Mouse (Mus musculus): ENCODE results near the gene Snx5. TPM values are rescaled to one million over a fixed set of nuclear protein-coding genes. Genes with fewer than 3 reads are reported as not detected.

The Snx5 gene
- total and polyA plus RNA-seq, 2 experiments from 2014 or later: 67.2 to 68.1 TPM

- ATAC-seq (peak; percentile 39; the same call in 1 of the 2 replicates), DNase-seq (ENCODE audit: low spot score) (peak; percentile 36)
- H3K4me2 ChIP-seq (ENCODE audit: low read depth, low read length): no peak overlapping the region
- WGBS: 56% methylated on average over 4 of the region's 4 CpGs
- no peaks in the 10 kb centered on the region for H3K4me1 ChIP-seq (ENCODE audit: insufficient read depth, low read length)
- no peaks in the 10 kb centered on the region for H3K9me3 ChIP-seq (ENCODE audit: low read length)
- H3K27me3 ChIP-seq (ENCODE audit: insufficient read depth, low read length): no peaks in the 10 kb centered on the region
- no peaks in the 10 kb centered on the region for H3K36me3 ChIP-seq (ENCODE audit: insufficient read depth, low read length)
- no peak for TF ChIP-seq CTCF (IDR thresholded peaks at IDR 0.05; ENCODE audit: low read depth)
- no peak overlapping the region for H3K9ac ChIP-seq (replicated peaks; ENCODE audit: low read length)
- no peak overlapping the region for H3K4me3 ChIP-seq (ENCODE audit: low read length)
- H3K27ac ChIP-seq: no peak overlapping the region
These were observed 68.6 kb downstream of the Snx5 start for GRCm38 (mm10) chr2:144202151-144202550.

Other genes starting within 250 kb of the Snx5 start
- not detected in 2 replicates for gene Banf2, start 237.8 kb downstream of the Snx5 start, total RNA-seq (2014; rRNA removed)
- gene Banf2, start 237.8 kb downstream of the Snx5 start, polyA plus RNA-seq (2015; fragmentation: Nextera tagmentation; extraction: Ambion mirVana): not detected in 2 replicates
- gene Mgme1, start 243 bp downstream of the Snx5 start, total RNA-seq (2014; rRNA removed): 4.4 and 5.1 TPM in 2 replicates
- gene Mgme1, start 243 bp downstream of the Snx5 start, polyA plus RNA-seq (2015; fragmentation: Nextera tagmentation; extraction: Ambion mirVana): 6.5 and 6.6 TPM in 2 replicates
- not detected in 2 replicates for gene Ovol2, start 61.2 kb upstream of the Snx5 start, total RNA-seq (2014; rRNA removed)
- 0.09 TPM in 1 of 2 replicates, not detected in the other for gene Ovol2, start 61.2 kb upstream of the Snx5 start, polyA plus RNA-seq (2015; fragmentation: Nextera tagmentation; extraction: Ambion mirVana)
- gene Kat14, start 98.1 kb upstream of the Snx5 start, total RNA-seq (2014; rRNA removed): 22.7 and 23.5 TPM in 2 replicates
- 18.6 and 22.5 TPM in 2 replicates for gene Kat14, start 98.1 kb upstream of the Snx5 start, polyA plus RNA-seq (2015; fragmentation: Nextera tagmentation; extraction: Ambion mirVana)
- gene Pet117, start 98.1 kb upstream of the Snx5 start, total RNA-seq (2014; rRNA removed): 2.4 TPM in 1 of 2 replicates, not detected in the other
- 2.8 and 3.1 TPM in 2 replicates for gene Pet117, start 98.1 kb upstream of the Snx5 start, polyA plus RNA-seq (2015; fragmentation: Nextera tagmentation; extraction: Ambion mirVana)